In the genomic region with DNA sequence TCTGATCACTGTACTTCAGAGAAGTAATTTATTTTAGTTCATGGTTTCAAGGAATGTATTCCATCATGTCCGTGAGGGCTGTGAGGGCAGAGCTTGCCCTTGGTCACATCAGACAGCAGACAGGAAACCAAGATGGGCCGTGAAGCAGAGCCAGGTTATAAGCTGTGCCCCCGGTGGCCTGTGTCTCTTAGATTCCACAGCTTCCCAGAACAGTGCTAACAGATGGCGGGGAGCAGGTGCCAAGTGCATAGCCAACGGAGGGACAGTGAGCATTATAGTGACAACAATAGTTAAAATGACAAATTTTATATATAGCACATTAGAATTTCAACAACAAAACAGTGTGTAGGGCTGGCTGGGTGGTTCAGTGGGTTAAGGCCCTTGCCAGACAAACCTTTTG, we compare ENCODE assay signal across 20 mouse cellular contexts. TPM values are rescaled to one million over a fixed set of nuclear protein-coding genes. Genes with fewer than 3 reads are reported as not detected.
DNase-seq lines count a peak whose midpoint lies in the region; ATAC-seq and TF ChIP-seq lines count a peak whose summit lies in the region.
"Had no signal": no experiment of that assay in that cellular context is flagged by ENCODE, and none has a peak within 500 bp of the region (broad histone marks: within the 10 kb centered on the region; RNA-seq: fewer than 3 reads in every experiment).

No protein-coding gene starts in this region.

- TF ChIP-seq POLR2A in cerebellum, adult 2 months (IDR thresholded peaks at IDR 0.05; ENCODE audit: borderline replicate concordance, insufficient read depth, low read length) = no peak

- no peak for TF ChIP-seq CTCF in left cerebral cortex, adult 2 months (IDR thresholded peaks at IDR 0.05)
- TF ChIP-seq CTCF in cerebellum, adult 2 months (IDR thresholded peaks at IDR 0.05; ENCODE audit: borderline replicate concordance, insufficient read depth, low read depth, low read length) = no peak

- DNase-seq in embryonic facial prominence, embryonic 14.5 days (ENCODE audit: low spot score) = peak; percentile 15
- no peak for DNase-seq in embryonic facial prominence, embryonic 10.5 days (ENCODE audit: low spot score)
- DNase-seq in left cerebral cortex, adult 2 months (ENCODE audit: extremely low spot score in 1 of 2, low spot score in 2 of 2) = no peak
- DNase-seq in left cerebral cortex, postnatal 36 days (ENCODE audit: low spot score in 2 of 2) = no peak
- peak; percentile 87 to 90 for DNase-seq in cerebellum, adult 2 months
- peak; percentile 84 to 86 for DNase-seq in cerebellum, postnatal 36 days
- no peak for DNase-seq in kidney, adult 8-10 months
- no peak for DNase-seq in layer of hippocampus, adult 11-12 months (ENCODE audit: low spot score)
- DNase-seq: adrenal gland, adult 2 months; gastrocnemius, adult 2 months; heart, adult 18-20 months; heart, postnatal 36 days; kidney, adult 11 months; thymus, adult 18-20 months; thymus, postnatal 4 days had no signal

- ATAC-seq in embryonic facial prominence, embryonic 14.5 days (ENCODE audit: low read depth) = no peak

- H3K9me3 ChIP-seq in embryonic facial prominence, embryonic 14.5 days (ENCODE audit: control insufficient read depth, low read length) = no peaks in the 10 kb centered on the region
- H3K9me3 ChIP-seq in embryonic facial prominence, embryonic 10.5 days = no peaks in the 10 kb centered on the region
- H3K9me3 ChIP-seq: limb, embryonic 15.5 days; liver, embryonic 15.5 days; midbrain, embryonic 12.5 days; stomach, embryonic 15.5 days had no signal

- H3K27ac ChIP-seq in embryonic facial prominence, embryonic 14.5 days (replicated peaks; ENCODE audit: low read depth, low read length) = no peak overlapping the region
- no peak overlapping the region for H3K27ac ChIP-seq in embryonic facial prominence, embryonic 10.5 days (replicated peaks)
- peak overlapping the region; percentile 72 for H3K27ac ChIP-seq in left cerebral cortex, adult 2 months
- 0 out of 2 replicates have a peak overlapping the region, but pooled peaks have one; percentile 26 for H3K27ac ChIP-seq in cerebellum, adult 2 months (ENCODE audit: insufficient read depth, low read length)
- H3K27ac ChIP-seq: gastrocnemius, adult 2 months; kidney, postnatal 0 days; limb, embryonic 15.5 days; liver, embryonic 15.5 days; midbrain, embryonic 12.5 days; stomach, embryonic 15.5 days had no signal

- H3K27me3 ChIP-seq in embryonic facial prominence, embryonic 14.5 days (replicated peaks; ENCODE audit: control insufficient read depth, insufficient read depth, low read length) = no peaks in the 10 kb centered on the region
- no peaks in the 10 kb centered on the region for H3K27me3 ChIP-seq in embryonic facial prominence, embryonic 10.5 days (replicated peaks; ENCODE audit: low read depth, poor library complexity, severe bottlenecking)
- no peaks in the 10 kb centered on the region for H3K27me3 ChIP-seq in cerebellum, adult 2 months (ENCODE audit: control insufficient read depth, insufficient read depth, low read length)
- H3K27me3 ChIP-seq: limb, embryonic 15.5 days; liver, embryonic 15.5 days; midbrain, embryonic 12.5 days; stomach, embryonic 15.5 days had no signal

- no peaks in the 10 kb centered on the region for H3K4me1 ChIP-seq in embryonic facial prominence, embryonic 14.5 days (ENCODE audit: control insufficient read depth, insufficient read depth, low read length)
- H3K4me1 ChIP-seq in embryonic facial prominence, embryonic 10.5 days = peaks cover 10% of the 10 kb centered on the region
- peaks cover 8% of the 10 kb centered on the region for H3K4me1 ChIP-seq in cerebellum, adult 2 months (ENCODE audit: control insufficient read depth, insufficient read depth, low read length)
- H3K4me1 ChIP-seq: limb, embryonic 15.5 days; stomach, embryonic 15.5 days had no signal

- intact Hi-C loops in left cerebral cortex, adult 2 months (cut with DNase I) = no loop called here
- intact Hi-C loops in left cerebral cortex, postnatal 36 days (cut with DNase I) = no loop called here

- H3K9ac ChIP-seq in embryonic facial prominence, embryonic 14.5 days (ENCODE audit: low read depth, low read length) = no peak overlapping the region
- H3K9ac ChIP-seq: limb, embryonic 15.5 days; liver, embryonic 15.5 days; midbrain, embryonic 12.5 days; stomach, embryonic 15.5 days had no signal

- peaks cover 7% of the 10 kb centered on the region; the same call in 1 of the 2 replicates for H3K36me3 ChIP-seq in embryonic facial prominence, embryonic 14.5 days (ENCODE audit: control insufficient read depth, insufficient read depth, low read length)
- H3K36me3 ChIP-seq in embryonic facial prominence, embryonic 10.5 days (replicated peaks) = peaks cover 13% of the 10 kb centered on the region; the same call in 1 of the 2 replicates
- H3K36me3 ChIP-seq: liver, embryonic 15.5 days; midbrain, embryonic 12.5 days; stomach, embryonic 15.5 days had no signal

- no peak overlapping the region for H3K4me3 ChIP-seq in embryonic facial prominence, embryonic 14.5 days (ENCODE audit: low read depth, low read length)
- H3K4me3 ChIP-seq in embryonic facial prominence, embryonic 10.5 days = no peak overlapping the region
- H3K4me3 ChIP-seq in left cerebral cortex, adult 2 months = no peak overlapping the region
- no peak overlapping the region for H3K4me3 ChIP-seq in cerebellum, adult 2 months (replicated peaks; ENCODE audit: insufficient read depth, low read depth, low read length)
- H3K4me3 ChIP-seq: gastrocnemius, adult 2 months; limb, embryonic 15.5 days; liver, embryonic 15.5 days; midbrain, embryonic 12.5 days; stomach, embryonic 15.5 days had no signal

- WGBS in embryonic facial prominence, embryonic 14.5 days = 78% methylated on average over 5 of the region's 5 CpGs
- 84% methylated on average over 5 of the region's 5 CpGs for WGBS in embryonic facial prominence, embryonic 10.5 days
- 8% methylated on average over 5 of the region's 5 CpGs for WGBS in cerebellum, adult 2 months

- no peak overlapping the region for H3K4me2 ChIP-seq in embryonic facial prominence, embryonic 14.5 days (ENCODE audit: low read depth, low read length)
- H3K4me2 ChIP-seq: limb, embryonic 15.5 days; liver, embryonic 15.5 days; midbrain, embryonic 12.5 days; stomach, embryonic 15.5 days had no signal

RNA-seq across cellular contexts. Expression of gene Relt, which starts 51.3 kb away (rescaled TPM):
- polyA plus RNA-seq in embryonic facial prominence, embryonic 14.5 days (2014; fragmentation: Nextera tagmentation; extraction: Ambion mirVana) = 4.1 and 4.6 TPM in 2 replicates
- polyA plus RNA-seq in embryonic facial prominence, embryonic 10.5 days (2016; fragmentation: Nextera tagmentation; extraction: Ambion mirVana) = 4.8 and 5.2 TPM in 2 replicates
- 10 to 100 TPM; 14.1 to 18.6 TPM for total RNA-seq in left cerebral cortex, adult 2 months (2021)
- total RNA-seq in left cerebral cortex, postnatal 36 days (2021) = 10 to 100 TPM; 15.1 to 17.0 TPM
- polyA plus RNA-seq in cerebellum, adult 2 months (2012; rRNA removed) = 24.8 and 29.2 TPM in 2 replicates

Comparison
In these comparisons a context has a peak if more than half of its experiments do, and no peak if none do; other contexts are left out.
1. DNase-seq: peak in embryonic facial prominence, embryonic 14.5 days (single experiment), cerebellum, adult 2 months (2 of 2) and cerebellum, postnatal 36 days (2 of 2); none in embryonic facial prominence, embryonic 10.5 days (single experiment), left cerebral cortex, adult 2 months (0 of 2), left cerebral cortex, postnatal 36 days (0 of 2), kidney, adult 8-10 months (0 of 2) and layer of hippocampus, adult 11-12 months (single experiment).
2. H3K27ac ChIP-seq: peak in left cerebral cortex, adult 2 months (single experiment) and cerebellum, adult 2 months (single experiment); none in embryonic facial prominence, embryonic 14.5 days (single experiment) and embryonic facial prominence, embryonic 10.5 days (single experiment).